Mouse (Mus musculus) liver, embryonic 11.5 days (tissue): ENCODE results near the gene Phc2. TPM values are rescaled to one million over a fixed set of nuclear protein-coding genes. Genes with fewer than 3 reads are reported as not detected.

Experiments
- ATAC-seq: fragments of 200-750 bp; cut with Nextera tagmentation; replicated peaks from 2 replicates; pipeline ENCODE4 v1.8.0; 2017; ENCODE audit warnings: moderate number of reproducible peaks, mild to moderate bottlenecking, moderate TSS enrichment, moderate library complexity; ENCODE audit not compliant: low FRiP score
- DNase-seq: peaks from one replicate; pipeline ENCODE4 v3.0.0-alpha.2; 2017; ENCODE audit warnings: low spot score
- H3K27ac ChIP-seq: fragments of 300-500 bp; sonication (generic); 2 replicates; pipeline ENCODE4 v1.5.1; 2014; ENCODE audit warnings: mild to moderate bottlenecking, low read depth, low read length, control low read depth
- H3K27me3 ChIP-seq: fragments of 300-500 bp; sonication (generic); replicated peaks from 2 replicates; pipeline ENCODE4 v1.6.1; 2014; ENCODE audit warnings: low read length, mixed read lengths; ENCODE audit not compliant: control insufficient read depth, insufficient read depth
- H3K36me3 ChIP-seq: fragments of 300-500 bp; sonication (generic); 2 replicates; pipeline ENCODE4 v1.6.1; 2014; ENCODE audit warnings: mild to moderate bottlenecking, low read length, moderate library complexity, mixed read lengths; ENCODE audit not compliant: control insufficient read depth, insufficient read depth
- H3K4me1 ChIP-seq: fragments of 300-500 bp; sonication (generic); replicated peaks from 2 replicates; pipeline ENCODE4 v1.6.1; 2014; ENCODE audit warnings: low read length, mixed read lengths; ENCODE audit not compliant: control insufficient read depth, insufficient read depth
- H3K4me2 ChIP-seq: fragments of 300-500 bp; sonication (generic); 2 replicates; pipeline ENCODE4 v1.6.1; 2014; ENCODE audit warnings: mild to moderate bottlenecking, control low read depth, moderate library complexity
- H3K4me3 ChIP-seq: fragments of 300-500 bp; sonication (generic); 2 replicates; pipeline ENCODE4 v1.5.1; 2014; ENCODE audit warnings: low read depth, low read length, control low read depth
- H3K9ac ChIP-seq: fragments of 300-500 bp; sonication (generic); 2 replicates; pipeline ENCODE4 v1.6.1; 2014; ENCODE audit warnings: low read depth, low read length, control low read depth
- H3K9me3 ChIP-seq: fragments of 300-500 bp; sonication (generic); 2 replicates; pipeline ENCODE4 v1.6.1; 2016; ENCODE audit warnings: low read length, inconsistent platforms, mixed read lengths; ENCODE audit not compliant: control insufficient read depth
- WGBS: fragments of 180-500 bp; shearing (Covaris S2); extraction: QIAGEN DNeasy Blood & Tissue Kit; methylation state at CpG from one replicate; pipeline ENCODE4 v1.1.7; 2014; 5-methylcytosine and 5-hydroxymethylcytosine counted together
- polyA plus RNA-seq: library from polyadenylated mRNA; unstranded; fragments of >200 nt; fragmentation: Nextera tagmentation; extraction: Ambion mirVana; gene quantifications from 2 replicates; pipeline ENCODE4 v1.2.1, GENCODE M21; 2014

Gene Phc2
- polyA plus RNA-seq, 1 experiment from 2014 or later = 39.3 TPM

- no peak for DNase-seq
- ATAC-seq = peak; percentile 37
- no peak overlapping the region for H3K9ac ChIP-seq
- no peaks in the 10 kb centered on the region for H3K4me1 ChIP-seq
- no peaks in the 10 kb centered on the region for H3K27me3 ChIP-seq
- 91% methylated on average over 9 of the region's 9 CpGs for WGBS
- H3K4me2 ChIP-seq = no peak overlapping the region
- H3K36me3 ChIP-seq = peaks cover 42% of the 10 kb centered on the region
- no peak overlapping the region for H3K27ac ChIP-seq
- no peaks in the 10 kb centered on the region for H3K9me3 ChIP-seq
- no peak overlapping the region for H3K4me3 ChIP-seq
Observed at GRCm38 (mm10) chr4:128774467-128774866, 120.0 kb downstream of the Phc2 start.

GRCm38 (mm10) chr4:128776568-128777289 is 122.2 kb downstream of the Phc2 start:
- no peak overlapping the region for H3K27ac ChIP-seq
- peak; percentile 75 for DNase-seq
- no peak overlapping the region for H3K9ac ChIP-seq
- no peak overlapping the region for H3K4me2 ChIP-seq
- H3K4me1 ChIP-seq = no peaks in the 10 kb centered on the region
- no peaks in the 10 kb centered on the region for H3K27me3 ChIP-seq
- H3K9me3 ChIP-seq = no peaks in the 10 kb centered on the region
- peaks cover 48% of the 10 kb centered on the region for H3K36me3 ChIP-seq
- H3K4me3 ChIP-seq = no peak overlapping the region
- ATAC-seq = 0 out of 2 replicates have a peak, but pooled peaks have one; percentile 21
- WGBS = 49% methylated on average over 20 of the region's 20 CpGs

- Histone ChIP-seq H3K27me3 (no peaks in the 10 kb centered on the region), H3K4me2 (no peak overlapping the region), H3K9me3 (no peaks in the 10 kb centered on the region), H3K36me3 (peaks cover 49% of the 10 kb centered on the region), H3K4me1 (peaks cover 4% of the 10 kb centered on the region), H3K27ac (no peak overlapping the region), H3K4me3 (no peak overlapping the region), H3K9ac (no peak overlapping the region)
- ATAC-seq (no peak), DNase-seq (no peak)
- WGBS = 86% methylated on average over 11 of the region's 11 CpGs
Observed at GRCm38 (mm10) chr4:128777593-128777992, 123.1 kb downstream of the Phc2 start.

GRCm38 (mm10) chr4:128782037-128782436 is 127.5 kb downstream of the Phc2 start:
- Histone ChIP-seq H3K4me1 (peaks cover 11% of the 10 kb centered on the region), H3K36me3 (peaks cover 44% of the 10 kb centered on the region), H3K27ac (no peak overlapping the region), H3K4me2 (no peak overlapping the region), H3K9me3 (no peaks in the 10 kb centered on the region), H3K4me3 (no peak overlapping the region), H3K9ac (no peak overlapping the region), H3K27me3 (no peaks in the 10 kb centered on the region)
- DNase-seq = no peak
- WGBS = 89% methylated on average over 7 of the region's 7 CpGs
- no peak for ATAC-seq

GRCm38 (mm10) chr4:128782645-128783044 is 128.1 kb downstream of the Phc2 start:
- ATAC-seq = peak; percentile 62; the same call in 1 of the 2 replicates
- H3K4me3 ChIP-seq = no peak overlapping the region
- no peaks in the 10 kb centered on the region for H3K27me3 ChIP-seq
- no peak overlapping the region for H3K9ac ChIP-seq
- WGBS = 28% methylated on average over 4 of the region's 4 CpGs
- no peaks in the 10 kb centered on the region for H3K9me3 ChIP-seq
- H3K27ac ChIP-seq = no peak overlapping the region; the same call in 1 of the 2 replicates
- H3K4me1 ChIP-seq = peaks cover 11% of the 10 kb centered on the region
- peaks cover 47% of the 10 kb centered on the region for H3K36me3 ChIP-seq
- DNase-seq = no peak
- peak overlapping the region; percentile 20; the same call in 1 of the 2 replicates for H3K4me2 ChIP-seq

GRCm38 (mm10) chr4:128784950-128785631 is 130.6 kb downstream of the Phc2 start:
- Histone ChIP-seq H3K4me3 (no peak overlapping the region), H3K9me3 (no peaks in the 10 kb centered on the region), H3K4me2 (no peak overlapping the region), H3K9ac (no peak overlapping the region), H3K27me3 (no peaks in the 10 kb centered on the region), H3K36me3 (peaks cover 36% of the 10 kb centered on the region), H3K4me1 (peaks cover 11% of the 10 kb centered on the region), H3K27ac (no peak overlapping the region)
- no peak for ATAC-seq
- WGBS = 91% methylated on average over 15 of the region's 15 CpGs
- DNase-seq = no peak

GRCm38 (mm10) chr4:128785921-128786654 is 131.6 kb downstream of the Phc2 start:
- no peak overlapping the region for H3K27ac ChIP-seq
- H3K9me3 ChIP-seq = no peaks in the 10 kb centered on the region
- H3K9ac ChIP-seq = no peak overlapping the region
- DNase-seq = no peak
- H3K4me1 ChIP-seq = peaks cover 11% of the 10 kb centered on the region
- H3K27me3 ChIP-seq = no peaks in the 10 kb centered on the region
- peaks cover 34% of the 10 kb centered on the region for H3K36me3 ChIP-seq
- no peak overlapping the region for H3K4me3 ChIP-seq
- no peak overlapping the region for H3K4me2 ChIP-seq
- ATAC-seq = no peak
- 89% methylated on average over 11 of the region's 11 CpGs for WGBS

GRCm38 (mm10) chr4:128787023-128787939 is 132.8 kb downstream of the Phc2 start:
- Histone ChIP-seq H3K36me3 (peaks cover 30% of the 10 kb centered on the region), H3K9ac (no peak overlapping the region), H3K4me3 (no peak overlapping the region), H3K9me3 (no peaks in the 10 kb centered on the region), H3K27ac (no peak overlapping the region), H3K4me1 (peaks cover 9% of the 10 kb centered on the region), H3K27me3 (no peaks in the 10 kb centered on the region), H3K4me2 (no peak overlapping the region)
- WGBS = 89% methylated on average over 24 of the region's 24 CpGs
- DNase-seq (no peak), ATAC-seq (no peak)
